Mouse (Mus musculus) skeletal muscle tissue, adult 2 months (tissue): ENCODE data around the gene Smim13.

Experiments used
- DNase-seq: peaks from one replicate; pipeline ENCODE4 v3.0.0-alpha.2; 2012; ENCODE audit warnings: low read depth, low spot score

The Smim13 gene

DNA sequence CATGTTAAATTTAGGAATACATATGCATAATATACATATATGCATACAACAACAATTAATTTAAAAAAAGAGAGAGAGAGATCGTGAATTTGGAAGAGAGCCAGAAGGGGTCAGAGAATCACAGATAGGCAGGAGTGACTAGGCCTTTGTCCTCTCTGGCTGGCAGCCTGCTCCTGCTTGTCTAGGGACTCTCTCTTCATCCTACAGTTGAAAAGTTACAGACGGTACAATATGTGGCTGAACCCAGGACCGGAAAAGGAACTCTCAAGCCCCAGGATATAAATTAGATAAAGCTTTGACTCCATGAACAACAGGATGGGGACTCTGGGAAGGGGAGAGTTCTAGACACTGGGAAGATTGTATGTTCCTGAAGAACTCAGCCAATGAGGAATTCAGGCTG is 36.6 kb downstream of the Smim13 start:
- DNase-seq = no peak

GRCm38 (mm10) chr13:41291466-41291974 is 41.9 kb downstream of the Smim13 start:
- DNase-seq = no peak

- DNase-seq = no peak
These were observed 44.0 kb downstream of the Smim13 start for GRCm38 (mm10) chr13:41293595-41293994.

GRCm38 (mm10) chr13:41295886-41296285 is 46.2 kb downstream of the Smim13 start:
- no peak for DNase-seq

GRCm38 (mm10) chr13:41296396-41296795 is 46.8 kb downstream of the Smim13 start:
- no peak for DNase-seq

DNA sequence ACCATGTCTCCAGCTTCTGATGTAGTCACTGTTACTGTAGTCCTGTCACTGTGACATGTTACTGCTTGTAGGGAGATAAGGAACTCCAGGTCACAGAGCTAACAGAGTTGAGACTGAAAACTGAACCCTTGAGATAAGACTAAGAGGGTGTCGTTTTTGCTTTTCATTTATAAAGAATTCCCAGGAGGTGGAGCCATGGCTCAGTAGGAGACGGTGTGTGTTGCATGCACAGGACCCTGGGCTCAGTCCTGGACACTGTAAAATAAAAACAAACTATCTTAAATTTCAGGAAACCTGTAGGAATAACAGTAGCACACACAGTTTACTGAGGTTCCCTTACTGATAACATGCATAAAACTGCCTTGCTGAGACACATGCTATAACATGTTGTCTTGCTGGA is 48.9 kb downstream of the Smim13 start:
- no peak for DNase-seq

GRCm38 (mm10) chr13:41298996-41299395 is 49.4 kb downstream of the Smim13 start:
- no peak for DNase-seq

DNA sequence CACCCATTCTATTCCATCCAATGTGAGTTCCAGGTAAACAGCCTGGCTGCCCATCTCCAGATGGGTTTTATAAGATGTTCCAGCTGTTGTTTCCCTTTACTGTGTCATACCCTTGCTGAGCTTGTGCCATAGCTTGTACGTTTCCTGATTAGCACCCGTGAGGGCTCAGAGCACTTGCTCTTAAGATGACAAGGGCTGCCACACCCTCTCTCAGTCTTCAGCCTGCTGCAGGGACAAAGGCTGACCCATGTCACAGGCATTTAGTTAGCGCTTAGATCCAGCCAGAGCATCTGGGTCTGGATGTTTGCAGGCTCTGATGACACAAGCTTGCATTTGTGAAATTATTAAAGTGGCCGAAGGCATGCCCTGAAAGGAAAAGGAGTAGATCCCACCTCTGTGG is 50.4 kb downstream of the Smim13 start:
- no peak for DNase-seq

GRCm38 (mm10) chr13:41302716-41303115 is 53.1 kb downstream of the Smim13 start:
- DNase-seq = peak; percentile 48

- no peak for DNase-seq
These were observed 71.1 kb downstream of the Smim13 start for GRCm38 (mm10) chr13:41320749-41321148.

- DNase-seq = no peak
These were observed 71.8 kb downstream of the Smim13 start for GRCm38 (mm10) chr13:41321433-41321832.

GRCm38 (mm10) chr13:41324631-41325030 is 75.0 kb downstream of the Smim13 start:
- DNase-seq = no peak

DNA sequence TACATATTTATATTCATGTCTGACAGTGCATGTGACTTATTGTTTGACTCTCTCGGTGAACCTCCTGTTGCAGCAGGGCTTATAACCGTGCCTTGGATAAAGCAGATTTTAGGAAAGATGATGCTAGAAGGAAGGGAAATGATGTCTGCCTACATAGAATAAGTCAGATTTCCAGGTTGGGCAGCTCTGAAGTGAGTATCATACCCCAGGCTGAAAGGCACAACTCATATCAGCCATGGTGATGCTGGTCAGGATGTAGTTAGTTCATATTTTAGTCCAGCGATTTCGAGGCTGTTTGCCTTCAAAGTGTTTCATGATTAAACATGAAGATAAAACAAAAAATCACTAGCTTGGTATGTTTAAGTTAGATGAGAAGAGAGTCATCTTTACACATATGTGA is 75.7 kb downstream of the Smim13 start:
- DNase-seq = no peak

GRCm38 (mm10) chr13:41326134-41326533 is 76.5 kb downstream of the Smim13 start:
- no peak for DNase-seq
